In genomic region chr10:94225026-94225750, GRCm38 (mm10) we compare ENCODE assay signal across 10 mouse cellular contexts. TPM values are rescaled to one million over a fixed set of nuclear protein-coding genes. Genes with fewer than 3 reads are reported as not detected.
DNase-seq lines count a peak whose midpoint lies in the region; ATAC-seq and TF ChIP-seq lines count a peak whose summit lies in the region.
"Had no signal": no experiment of that assay in that cellular context is flagged by ENCODE, and none has a peak within 500 bp of the region (broad histone marks: within the 10 kb centered on the region; RNA-seq: fewer than 3 reads in every experiment).

No protein-coding gene starts in this region.

- ATAC-seq in liver, embryonic 14.5 days (ENCODE audit: insufficient read depth): no peak
- ATAC-seq in liver, embryonic 12.5 days: no peak
- ATAC-seq: forebrain, embryonic 16.5 days had no signal

- no peak overlapping the region for H3K4me3 ChIP-seq in liver, embryonic 14.5 days (ENCODE audit: insufficient read depth in 1 of 2, low read depth in 2 of 2, low read length in 2 of 2)
- H3K4me3 ChIP-seq in liver, embryonic 12.5 days: no peak overlapping the region

- H3K36me3 ChIP-seq in liver, embryonic 14.5 days (replicated peaks; ENCODE audit: control insufficient read depth, insufficient read depth, low read depth): no peaks in the 10 kb centered on the region
- H3K36me3 ChIP-seq in liver, embryonic 12.5 days: peaks cover 17% of the 10 kb centered on the region
- peaks cover 1% of the 10 kb centered on the region for H3K36me3 ChIP-seq in splenic B cell, adult 2 months (ENCODE audit: control insufficient read depth, insufficient read depth, low read length, poor library complexity, severe bottlenecking)

- no peak overlapping the region for H3K9ac ChIP-seq in liver, embryonic 14.5 days (replicated peaks)
- no peak overlapping the region for H3K9ac ChIP-seq in liver, embryonic 12.5 days

- no peak overlapping the region for H3K27ac ChIP-seq in liver, embryonic 14.5 days
- no peak overlapping the region for H3K27ac ChIP-seq in liver, embryonic 12.5 days

- WGBS in liver, embryonic 14.5 days (ENCODE audit: insufficient replicate concordance): 69% methylated on average over 6 of the region's 6 CpGs
- 66% methylated on average over 6 of the region's 6 CpGs for WGBS in liver, embryonic 12.5 days (ENCODE audit: insufficient replicate concordance)

- no peak overlapping the region for H3K4me2 ChIP-seq in liver, embryonic 14.5 days (ENCODE audit: low read depth)
- no peak overlapping the region for H3K4me2 ChIP-seq in liver, embryonic 12.5 days

- DNase-seq in embryo, embryonic 10 days (ENCODE audit: low spot score): peak; percentile 28
- no peak for DNase-seq in embryo, embryonic 11 days
- DNase-seq in liver, embryonic 14.5 days (ENCODE audit: low read depth in 3 of 3, low spot score in 3 of 3): no peak
- DNase-seq in ZHBTc4 (ENCODE audit: low read depth, low spot score): peak; percentile 46
- DNase-seq in splenic B cell, adult 2 months (ENCODE audit: low read depth, low spot score): peak; percentile 10
- DNase-seq in spleen, adult 12 weeks (ENCODE audit: low spot score): no peak
- DNase-seq in right cerebral cortex, adult 18-20 months: no peak
- DNase-seq: B cell, adult 2 months had no signal

- peak; percentile 31 for TF ChIP-seq CTCF in liver, embryonic 14.5 days (IDR thresholded peaks at IDR 0.05; ENCODE audit: low read depth)

- no peaks in the 10 kb centered on the region for H3K4me1 ChIP-seq in liver, embryonic 14.5 days (replicated peaks; ENCODE audit: control insufficient read depth in 2 of 2, insufficient read depth in 2 of 2, low read length in 1 of 2)
- H3K4me1 ChIP-seq in liver, embryonic 12.5 days: no peaks in the 10 kb centered on the region

- TF ChIP-seq EP300 in liver, embryonic 14.5 days (IDR thresholded peaks at IDR 0.05; ENCODE audit: low read depth): no peak

- H3K9me3 ChIP-seq in liver, embryonic 14.5 days (ENCODE audit: control insufficient read depth, low read length): no peaks in the 10 kb centered on the region
- no peaks in the 10 kb centered on the region for H3K9me3 ChIP-seq in liver, embryonic 12.5 days (replicated peaks)

- no peaks in the 10 kb centered on the region for H3K27me3 ChIP-seq in liver, embryonic 14.5 days (ENCODE audit: control insufficient read depth, insufficient read depth, low read length)
- 0 out of 2 replicates have a peak, but pooled peaks cover 3% of the 10 kb centered on the region for H3K27me3 ChIP-seq in liver, embryonic 12.5 days (replicated peaks)
- no peaks in the 10 kb centered on the region for H3K27me3 ChIP-seq in splenic B cell, adult 2 months (ENCODE audit: control insufficient read depth, insufficient read depth, low read length, poor library complexity, severe bottlenecking)

RNA-seq across cellular contexts. Expression of gene Ndufa12, which starts 26.7 kb away (rescaled TPM):
- polyA plus RNA-seq in liver, embryonic 14.5 days (2012; rRNA removed): 69.1 and 80.2 TPM in 2 replicates
- 213 and 217 TPM in 2 replicates for polyA plus RNA-seq in liver, embryonic 14.5 days (2014; fragmentation: Nextera tagmentation; extraction: Ambion mirVana)
- polyA plus RNA-seq in liver, embryonic 12.5 days (2016; fragmentation: Nextera tagmentation; extraction: Ambion mirVana): 282 and 291 TPM in 2 replicates

Comparison
In these comparisons a context has a peak if more than half of its experiments do, and no peak if none do; other contexts are left out.
1. DNase-seq: peak in embryo, embryonic 10 days (single experiment), ZHBTc4 (single experiment) and splenic B cell, adult 2 months (single experiment); none in embryo, embryonic 11 days (single experiment), liver, embryonic 14.5 days (0 of 3), spleen, adult 12 weeks (single experiment) and right cerebral cortex, adult 18-20 months (single experiment).